Mouse (Mus musculus) kidney, embryonic 14.5 days (tissue): ENCODE measurements at regions not wholly inside any gene's neighbourhood (a gene's known extent, or its start where the extent isn't known, plus 50 kb on each side); places are given as distances from the start of the nearest gene placed in this dataset.
A peak's percentile ranks its signal among the peaks of the same experiment; 100 is the strongest.

Source experiments
- ATAC-seq: fragments of 200-750 bp; cut with Nextera tagmentation; 2 replicates; pipeline ENCODE4 v1.8.0; 2017; ENCODE audit warnings: moderate number of reproducible peaks, mild to moderate bottlenecking, moderate TSS enrichment, moderate library complexity; ENCODE audit not compliant: low FRiP score, low TSS enrichment
- H3K27ac ChIP-seq: fragments of 300-500 bp; sonication (generic); 2 replicates; pipeline ENCODE4 v1.5.1; 2014; ENCODE audit warnings: low read depth, mild to moderate bottlenecking, low read length, moderate library complexity, mixed read lengths
- H3K27me3 ChIP-seq: fragments of 300-500 bp; sonication (generic); 2 replicates; pipeline ENCODE4 v1.6.1; 2014; ENCODE audit warnings: mild to moderate bottlenecking, low read length; ENCODE audit not compliant: control insufficient read depth, insufficient read depth
- H3K36me3 ChIP-seq: fragments of 300-500 bp; sonication (generic); 2 replicates; pipeline ENCODE4 v1.6.1; 2014; ENCODE audit warnings: low read length, mixed read lengths; ENCODE audit not compliant: control insufficient read depth, insufficient read depth
- H3K4me1 ChIP-seq: fragments of 300-500 bp; sonication (generic); 2 replicates; pipeline ENCODE4 v1.6.1; 2014; ENCODE audit warnings: low read length, mixed read lengths; ENCODE audit not compliant: control insufficient read depth, insufficient read depth
- H3K4me2 ChIP-seq: fragments of 300-500 bp; sonication (generic); replicated peaks from 2 replicates; pipeline ENCODE4 v1.6.1; 2014; ENCODE audit warnings: low read depth, mild to moderate bottlenecking, low read length
- H3K4me3 ChIP-seq: fragments of 300-500 bp; sonication (generic); 2 replicates; pipeline ENCODE4 v1.5.1; 2014; ENCODE audit warnings: mild to moderate bottlenecking, low read length
- H3K9ac ChIP-seq: fragments of 300-500 bp; sonication (generic); 2 replicates; pipeline ENCODE4 v1.6.1; 2014; ENCODE audit warnings: low read depth, mild to moderate bottlenecking, low read length, moderate library complexity
- H3K9me3 ChIP-seq: fragments of 300-500 bp; sonication (generic); 2 replicates; pipeline ENCODE4 v1.6.1; 2016; ENCODE audit warnings: low read length; ENCODE audit not compliant: control insufficient read depth
- WGBS: fragments of 180-500 bp; shearing (Covaris S2); extraction: QIAGEN DNeasy Blood & Tissue Kit; methylation state at CpG from one replicate; pipeline ENCODE4 v1.1.7; 2014; 5-methylcytosine and 5-hydroxymethylcytosine counted together

- H3K27ac ChIP-seq, result no peak overlapping the region
- no peaks in the 10 kb centered on the region for H3K27me3 ChIP-seq
- no peaks in the 10 kb centered on the region for H3K9me3 ChIP-seq
- no peak overlapping the region for H3K4me3 ChIP-seq
- no peaks in the 10 kb centered on the region for H3K36me3 ChIP-seq
- no peak overlapping the region for H3K4me2 ChIP-seq
- H3K4me1 ChIP-seq, result no peaks in the 10 kb centered on the region
- H3K9ac ChIP-seq, result no peak overlapping the region
- ATAC-seq, result no peak
- WGBS, result 55% methylated on average over 5 of the region's 5 CpGs
These were observed 492.5 kb upstream of the Zfp960 start for GRCm38 (mm10) chr17:16571403-16571802.

GRCm38 (mm10) chr17:16588791-16589190 lies 475.1 kb upstream of the Zfp960 start:
- H3K36me3 ChIP-seq, result no peaks in the 10 kb centered on the region
- H3K9me3 ChIP-seq, result no peaks in the 10 kb centered on the region
- no peak overlapping the region for H3K4me3 ChIP-seq
- H3K27ac ChIP-seq, result no peak overlapping the region
- no peak overlapping the region for H3K4me2 ChIP-seq
- 89% methylated on average over 1 of the region's 1 CpGs for WGBS
- no peak overlapping the region for H3K9ac ChIP-seq
- no peaks in the 10 kb centered on the region for H3K4me1 ChIP-seq
- no peaks in the 10 kb centered on the region for H3K27me3 ChIP-seq
- no peak for ATAC-seq

GRCm38 (mm10) chr17:16599671-16600070 lies 464.2 kb upstream of the Zfp960 start:
- WGBS, result 63% methylated on average over 3 of the region's 3 CpGs

GRCm38 (mm10) chr17:16612405-16612979 lies 451.4 kb upstream of the Zfp960 start:
- Histone ChIP-seq H3K9me3 (no peaks in the 10 kb centered on the region), H3K9ac (no peak overlapping the region), H3K27me3 (no peaks in the 10 kb centered on the region), H3K4me2 (no peak overlapping the region), H3K4me1 (no peaks in the 10 kb centered on the region), H3K36me3 (no peaks in the 10 kb centered on the region), H3K4me3 (no peak overlapping the region), H3K27ac (no peak overlapping the region)
- ATAC-seq, result no peak
- 64% methylated on average over 1 of the region's 1 CpGs for WGBS

More at GRCm38 (mm10) chr17:16599671-16600070, 464.2 kb upstream of the Zfp960 start:
- H3K4me3 ChIP-seq, result no peak overlapping the region
- ATAC-seq, result no peak
- H3K36me3 ChIP-seq, result no peaks in the 10 kb centered on the region
- no peaks in the 10 kb centered on the region for H3K4me1 ChIP-seq
- H3K27ac ChIP-seq, result no peak overlapping the region
- H3K9me3 ChIP-seq, result no peaks in the 10 kb centered on the region
- H3K9ac ChIP-seq, result no peak overlapping the region
- H3K27me3 ChIP-seq, result no peaks in the 10 kb centered on the region
- H3K4me2 ChIP-seq, result no peak overlapping the region

- no peak overlapping the region for H3K4me3 ChIP-seq
- H3K4me2 ChIP-seq, result no peak overlapping the region
- H3K27me3 ChIP-seq, result no peaks in the 10 kb centered on the region
- H3K4me1 ChIP-seq, result no peaks in the 10 kb centered on the region
- H3K9me3 ChIP-seq, result no peaks in the 10 kb centered on the region
- ATAC-seq, result peak; percentile 81; the same call in 1 of the 2 replicates
- H3K9ac ChIP-seq, result no peak overlapping the region
- no peaks in the 10 kb centered on the region for H3K36me3 ChIP-seq
- H3K27ac ChIP-seq, result no peak overlapping the region; the same call in 1 of the 2 replicates
- WGBS, result 9% methylated on average over 4 of the region's 4 CpGs
These were observed 441.9 kb upstream of the Zfp960 start for GRCm38 (mm10) chr17:16621931-16622556.

- H3K4me3 ChIP-seq, result no peak overlapping the region
- WGBS, result 65% methylated on average over 1 of the region's 1 CpGs
- H3K27me3 ChIP-seq, result no peaks in the 10 kb centered on the region
- no peaks in the 10 kb centered on the region for H3K4me1 ChIP-seq
- H3K27ac ChIP-seq, result no peak overlapping the region
- no peak for ATAC-seq
- H3K36me3 ChIP-seq, result no peaks in the 10 kb centered on the region
- no peak overlapping the region for H3K9ac ChIP-seq
- no peak overlapping the region for H3K4me2 ChIP-seq
- no peaks in the 10 kb centered on the region for H3K9me3 ChIP-seq
These were observed 434.1 kb upstream of the Zfp960 start for GRCm38 (mm10) chr17:16629854-16630253.

- Histone ChIP-seq H3K4me3 (no peak overlapping the region), H3K9me3 (no peaks in the 10 kb centered on the region), H3K4me1 (no peaks in the 10 kb centered on the region), H3K27ac (no peak overlapping the region), H3K27me3 (no peaks in the 10 kb centered on the region), H3K4me2 (no peak overlapping the region), H3K9ac (no peak overlapping the region), H3K36me3 (no peaks in the 10 kb centered on the region)
- no peak for ATAC-seq
These were observed 430.5 kb upstream of the Zfp960 start for GRCm38 (mm10) chr17:16633426-16633825.

- no peaks in the 10 kb centered on the region for H3K27me3 ChIP-seq
- H3K27ac ChIP-seq, result no peak overlapping the region
- ATAC-seq, result no peak
- no peak overlapping the region for H3K4me3 ChIP-seq
- H3K9ac ChIP-seq, result no peak overlapping the region
- no peaks in the 10 kb centered on the region for H3K9me3 ChIP-seq
- no peaks in the 10 kb centered on the region for H3K4me1 ChIP-seq
- no peaks in the 10 kb centered on the region for H3K36me3 ChIP-seq
- H3K4me2 ChIP-seq, result no peak overlapping the region
These were observed 426.4 kb upstream of the Zfp960 start for GRCm38 (mm10) chr17:16637463-16637862.

- 64% methylated on average over 1 of the region's 1 CpGs for WGBS
These were observed 416.0 kb upstream of the Zfp960 start for GRCm38 (mm10) chr17:16647942-16648341.

More at GRCm38 (mm10) chr17:16647942-16648341, 416.0 kb upstream of the Zfp960 start:
- ATAC-seq, result no peak
- H3K4me2 ChIP-seq, result no peak overlapping the region
- H3K9ac ChIP-seq, result no peak overlapping the region
- no peaks in the 10 kb centered on the region for H3K4me1 ChIP-seq
- H3K27me3 ChIP-seq, result no peaks in the 10 kb centered on the region
- H3K27ac ChIP-seq, result no peak overlapping the region
- no peaks in the 10 kb centered on the region for H3K9me3 ChIP-seq
- H3K36me3 ChIP-seq, result no peaks in the 10 kb centered on the region
- no peak overlapping the region for H3K4me3 ChIP-seq
